Mouse (Mus musculus): ENCODE results near the gene Amer2.

DNA sequence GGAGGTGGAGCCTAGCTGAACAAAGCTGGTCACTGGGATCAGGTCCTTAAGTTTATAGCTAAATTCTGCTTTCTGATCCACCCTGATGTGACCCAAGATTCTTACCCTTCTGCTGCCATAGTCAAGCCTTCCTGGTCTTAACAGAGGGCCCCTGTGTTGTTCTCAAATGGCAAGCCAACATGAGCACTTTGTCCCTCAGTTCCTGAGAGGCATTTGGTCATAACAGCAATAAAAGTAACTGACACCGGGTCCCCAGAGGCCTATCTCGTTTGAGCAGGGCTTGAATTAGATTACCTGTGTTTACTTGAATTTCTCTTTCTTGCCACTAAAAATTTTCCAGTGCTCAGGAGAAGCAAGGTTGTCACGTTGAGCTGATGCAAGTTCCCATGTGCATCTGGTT is 51.1 kb downstream of the Amer2 start:
- TF ChIP-seq POLR2A (IDR thresholded peaks at IDR 0.05; ENCODE audit: control insufficient read depth, extremely low read depth, insufficient read depth, low read length, poor library complexity) (no peak), CTCF (IDR thresholded peaks at IDR 0.05; ENCODE audit: borderline replicate concordance, control insufficient read depth, extremely low read depth, insufficient read depth, low read length, poor library complexity) (no peak)

Data from thymus, adult 2 months (tissue).